Comparison of ENCODE assay signal across 13 mouse cellular contexts in genomic region chr11:106387020-106387419, GRCm38 (mm10). TPM values are rescaled to one million over a fixed set of nuclear protein-coding genes. Genes with fewer than 3 reads are reported as not detected.
DNase-seq lines count a peak whose midpoint lies in the region; ATAC-seq and TF ChIP-seq lines count a peak whose summit lies in the region.
"Had no signal": no experiment of that assay in that cellular context is flagged by ENCODE, and none has a peak within 500 bp of the region (broad histone marks: within the 10 kb centered on the region; RNA-seq: fewer than 3 reads in every experiment).

No protein-coding gene starts in this region.

- DNase-seq in spleen, postnatal 36 days (ENCODE audit: low spot score in 2 of 2) = peak; percentile 30 to 36
- no peak for DNase-seq in spleen, postnatal 14 days (ENCODE audit: low spot score in 2 of 2)
- peak; percentile 49 for DNase-seq in R1 (ENCODE audit: low read depth, low spot score)
- DNase-seq in liver, embryonic 14.5 days (ENCODE audit: low read depth in 3 of 3, low spot score in 3 of 3) = no peak
- peak; percentile 52 for DNase-seq in thymus, postnatal 25 days
- DNase-seq in urinary bladder, postnatal 14 days (ENCODE audit: low spot score) = no peak
- DNase-seq in layer of hippocampus, adult 11-12 months (ENCODE audit: low spot score) = no peak
- DNase-seq in testis, postnatal 14 days (ENCODE audit: low spot score) = no peak
- DNase-seq: cerebellum, adult 9-11 months; forebrain, postnatal 0 days had no signal

- H3K4me3 ChIP-seq in liver, embryonic 14.5 days (ENCODE audit: insufficient read depth in 1 of 2, low read depth in 2 of 2, low read length in 2 of 2) = no peak overlapping the region; a peak in 1 of 4 replicates
- H3K4me3 ChIP-seq: lung, embryonic 15.5 days; midbrain, embryonic 15.5 days had no signal

- H3K27ac ChIP-seq in liver, embryonic 14.5 days = no peak overlapping the region
- H3K27ac ChIP-seq: lung, embryonic 15.5 days; midbrain, embryonic 15.5 days had no signal

- no peak for TF ChIP-seq EP300 in liver, embryonic 14.5 days (IDR thresholded peaks at IDR 0.05; ENCODE audit: low read depth)

- no peaks in the 10 kb centered on the region for H3K9me3 ChIP-seq in liver, embryonic 14.5 days (ENCODE audit: control insufficient read depth, low read length)
- H3K9me3 ChIP-seq: lung, embryonic 15.5 days; midbrain, embryonic 15.5 days had no signal

- no peaks in the 10 kb centered on the region for H3K27me3 ChIP-seq in liver, embryonic 14.5 days (ENCODE audit: control insufficient read depth, insufficient read depth, low read length)
- H3K27me3 ChIP-seq: lung, embryonic 15.5 days; midbrain, embryonic 15.5 days had no signal

- no peak for TF ChIP-seq CTCF in liver, embryonic 14.5 days (IDR thresholded peaks at IDR 0.05; ENCODE audit: low read depth)

- WGBS in liver, embryonic 14.5 days (ENCODE audit: insufficient replicate concordance) = 29% methylated on average over 6 of the region's 6 CpGs

- H3K9ac ChIP-seq in liver, embryonic 14.5 days (replicated peaks) = no peak overlapping the region
- H3K9ac ChIP-seq: forebrain, postnatal 0 days; lung, embryonic 15.5 days; midbrain, embryonic 15.5 days had no signal

- H3K4me1 ChIP-seq in liver, embryonic 14.5 days (replicated peaks; ENCODE audit: control insufficient read depth in 2 of 2, insufficient read depth in 2 of 2, low read length in 1 of 2) = peaks cover 3 to 34% of the 10 kb centered on the region in 2 experiments
- H3K4me1 ChIP-seq: midbrain, embryonic 15.5 days had no signal

- ATAC-seq in liver, embryonic 14.5 days (ENCODE audit: insufficient read depth) = no peak
- ATAC-seq: forebrain, postnatal 0 days; midbrain, embryonic 15.5 days; Patski had no signal

- H3K36me3 ChIP-seq in liver, embryonic 14.5 days (replicated peaks; ENCODE audit: control insufficient read depth, insufficient read depth, low read depth) = no peaks in the 10 kb centered on the region
- H3K36me3 ChIP-seq: lung, embryonic 15.5 days; midbrain, embryonic 15.5 days had no signal

- peak overlapping the region; percentile 38 for H3K4me2 ChIP-seq in liver, embryonic 14.5 days (ENCODE audit: low read depth)
- H3K4me2 ChIP-seq: lung, embryonic 15.5 days; midbrain, embryonic 15.5 days had no signal

RNA-seq across cellular contexts. Expression of gene Icam2, which starts 0.9 kb away (rescaled TPM):
- 9.4 and 13.0 TPM in 2 replicates for polyA plus RNA-seq in liver, embryonic 14.5 days (2012; rRNA removed)
- 12.1 and 16.3 TPM in 2 replicates for polyA plus RNA-seq in liver, embryonic 14.5 days (2014; fragmentation: Nextera tagmentation; extraction: Ambion mirVana)
- polyA plus RNA-seq: Patski had no signal

RNA-seq across cellular contexts. Expression of gene Prr29, which starts 21.7 kb away (rescaled TPM):
- not detected in 2 replicates for polyA plus RNA-seq in liver, embryonic 14.5 days (2012; rRNA removed)
- not detected in 2 replicates for polyA plus RNA-seq in liver, embryonic 14.5 days (2014; fragmentation: Nextera tagmentation; extraction: Ambion mirVana)
- polyA plus RNA-seq: midbrain, embryonic 15.5 days; Patski had no signal

RNA-seq across cellular contexts. Expression of gene Scn4a, which starts 33.9 kb away (rescaled TPM):
- 0.01 and 0.02 TPM in 2 replicates for polyA plus RNA-seq in liver, embryonic 14.5 days (2012; rRNA removed)
- not detected in 2 replicates for polyA plus RNA-seq in liver, embryonic 14.5 days (2014; fragmentation: Nextera tagmentation; extraction: Ambion mirVana)
- polyA plus RNA-seq: midbrain, embryonic 15.5 days had no signal

Comparison
In these comparisons a context has a peak if more than half of its experiments do, and no peak if none do; other contexts are left out.
1. DNase-seq: peak in spleen, postnatal 36 days (2 of 2), R1 (single experiment) and thymus, postnatal 25 days (single experiment); none in spleen, postnatal 14 days (0 of 2), liver, embryonic 14.5 days (0 of 3), urinary bladder, postnatal 14 days (single experiment), layer of hippocampus, adult 11-12 months (single experiment) and testis, postnatal 14 days (single experiment).